Mouse (Mus musculus): Measurements from ENCODE around the gene Armcx3. TPM values are rescaled to one million over a fixed set of nuclear protein-coding genes. Genes with fewer than 3 reads are reported as not detected.
"Not testable (repeated sequence)": the region's sequence is repeated elsewhere in the genome, so short reads cannot be mapped to it uniquely, and the experiment has no call there.

Armcx3 gene
- 84.7 and 89.6 TPM in 2 replicates for polyA plus RNA-seq (2015; fragmentation: Nextera tagmentation; extraction: Ambion mirVana)

- WGBS = 24% methylated on average over 43 of the region's 46 CpGs
- Histone ChIP-seq H3K4me2 (ENCODE audit: low read length) (peak within 1 kb of the TSS; percentile 39), H3K27me3 (replicated peaks; ENCODE audit: control insufficient read depth, insufficient read depth, low read length) (0 out of 2 replicates have a peak, but pooled peaks cover 2% of the 10 kb centered on the region), H3K9ac (replicated peaks; ENCODE audit: low read depth, low read length) (peak within 1 kb of the TSS; percentile 60), H3K4me3 (replicated peaks; ENCODE audit: low read length) (peak within 1 kb of the TSS; percentile 68), H3K36me3 (ENCODE audit: control insufficient read depth, insufficient read depth) (no peaks in the 10 kb centered on the region), H3K9me3 (ENCODE audit: control insufficient read depth, low read length) (no peaks in the 10 kb centered on the region), H3K4me1 (replicated peaks; ENCODE audit: control insufficient read depth, insufficient read depth, low read length) (peaks cover 5% of the 10 kb centered on the region; the same call in 1 of the 2 replicates), H3K27ac (ENCODE audit: low read length) (peak within 1 kb of the TSS; percentile 26)
- peak; percentile 94 for ATAC-seq
Measured at GRCm38 (mm10) chrX:134756434-134757292, at the start of gene Armcx3. Armcx3 (plus strand) TSS chrX:134756595.

- Histone ChIP-seq H3K4me3 (replicated peaks; ENCODE audit: low read length) (no peak overlapping the region), H3K4me2 (ENCODE audit: low read length) (no peak overlapping the region), H3K36me3 (ENCODE audit: control insufficient read depth, insufficient read depth) (no peaks in the 10 kb centered on the region; the same call in 1 of the 2 replicates), H3K27me3 (replicated peaks; ENCODE audit: control insufficient read depth, insufficient read depth, low read length) (no peaks in the 10 kb centered on the region), H3K9ac (replicated peaks; ENCODE audit: low read depth, low read length) (no peak overlapping the region), H3K27ac (ENCODE audit: low read length) (no peak overlapping the region), H3K9me3 (ENCODE audit: control insufficient read depth, low read length) (no peaks in the 10 kb centered on the region), H3K4me1 (replicated peaks; ENCODE audit: control insufficient read depth, insufficient read depth, low read length) (peaks cover 7% of the 10 kb centered on the region; the same call in 1 of the 2 replicates)
- ATAC-seq = no peak
- 40% methylated on average over 3 of the region's 3 CpGs for WGBS
Measured at GRCm38 (mm10) chrX:134716863-134717262, 39.5 kb upstream of the Armcx3 start.

- no peaks in the 10 kb centered on the region for H3K27me3 ChIP-seq (replicated peaks; ENCODE audit: control insufficient read depth, insufficient read depth, low read length)
- peak within 1 kb of the TSS; percentile 59 for H3K4me2 ChIP-seq (ENCODE audit: low read length)
- peak within 1 kb of the TSS; percentile 96 for H3K27ac ChIP-seq (ENCODE audit: low read length)
- peak; percentile 98 for ATAC-seq
- H3K36me3 ChIP-seq (ENCODE audit: control insufficient read depth, insufficient read depth) = no peaks in the 10 kb centered on the region; the same call in 1 of the 2 replicates
- peak within 1 kb of the TSS; percentile 73 for H3K9ac ChIP-seq (replicated peaks; ENCODE audit: low read depth, low read length)
- H3K4me1 ChIP-seq (replicated peaks; ENCODE audit: control insufficient read depth, insufficient read depth, low read length) = peaks cover 7% of the 10 kb centered on the region; the same call in 1 of the 2 replicates
- 17% methylated on average over 16 of the region's 16 CpGs for WGBS
- H3K4me3 ChIP-seq (replicated peaks; ENCODE audit: low read length) = peak within 1 kb of the TSS; percentile 58
- H3K9me3 ChIP-seq (ENCODE audit: control insufficient read depth, low read length) = no peaks in the 10 kb centered on the region
Measured at GRCm38 (mm10) chrX:134717752-134718308, 38.6 kb upstream of the Armcx3 start, which contains the start of gene Armcx1. Armcx1 (plus strand) TSS chrX:134717963.

- peak overlapping the region; percentile 96 for H3K27ac ChIP-seq (ENCODE audit: low read length)
- H3K9me3 ChIP-seq (ENCODE audit: control insufficient read depth, low read length) = no peaks in the 10 kb centered on the region
- ATAC-seq = peak; percentile 82
- H3K4me1 ChIP-seq (replicated peaks; ENCODE audit: control insufficient read depth, insufficient read depth, low read length) = peaks cover 7% of the 10 kb centered on the region; the same call in 1 of the 2 replicates
- peak overlapping the region; percentile 59 for H3K4me2 ChIP-seq (ENCODE audit: low read length)
- H3K4me3 ChIP-seq (replicated peaks; ENCODE audit: low read length) = peak overlapping the region; percentile 58
- 24% methylated on average over 14 of the region's 14 CpGs for WGBS
- H3K36me3 ChIP-seq (ENCODE audit: control insufficient read depth, insufficient read depth) = no peaks in the 10 kb centered on the region; the same call in 1 of the 2 replicates
- peak overlapping the region; percentile 73 for H3K9ac ChIP-seq (replicated peaks; ENCODE audit: low read depth, low read length)
- H3K27me3 ChIP-seq (replicated peaks; ENCODE audit: control insufficient read depth, insufficient read depth, low read length) = no peaks in the 10 kb centered on the region
Measured at GRCm38 (mm10) chrX:134718524-134718923, 37.9 kb upstream of the Armcx3 start.

GRCm38 (mm10) chrX:134723762-134724161 lies 32.6 kb upstream of the Armcx3 start:
- H3K9ac ChIP-seq (replicated peaks; ENCODE audit: low read depth, low read length); ATAC-seq; H3K27ac ChIP-seq (ENCODE audit: low read length); H3K36me3 ChIP-seq (ENCODE audit: control insufficient read depth, insufficient read depth); H3K4me1 ChIP-seq (replicated peaks; ENCODE audit: control insufficient read depth, insufficient read depth, low read length); H3K27me3 ChIP-seq (replicated peaks; ENCODE audit: control insufficient read depth, insufficient read depth, low read length); H3K4me3 ChIP-seq (replicated peaks; ENCODE audit: low read length); H3K9me3 ChIP-seq (ENCODE audit: control insufficient read depth, low read length); H3K4me2 ChIP-seq (ENCODE audit: low read length): not testable (repeated sequence)
- WGBS = 22% methylated on average over 2 of the region's 2 CpGs

- Histone ChIP-seq H3K9me3 (ENCODE audit: control insufficient read depth, low read length) (no peaks in the 10 kb centered on the region), H3K4me1 (replicated peaks; ENCODE audit: control insufficient read depth, insufficient read depth, low read length) (no peaks in the 10 kb centered on the region), H3K9ac (replicated peaks; ENCODE audit: low read depth, low read length) (no peak overlapping the region), H3K4me2 (ENCODE audit: low read length) (no peak overlapping the region), H3K4me3 (replicated peaks; ENCODE audit: low read length) (no peak overlapping the region), H3K27ac (ENCODE audit: low read length) (no peak overlapping the region), H3K36me3 (ENCODE audit: control insufficient read depth, insufficient read depth) (no peaks in the 10 kb centered on the region), H3K27me3 (replicated peaks; ENCODE audit: control insufficient read depth, insufficient read depth, low read length) (no peaks in the 10 kb centered on the region; the same call in 1 of the 2 replicates)
- ATAC-seq = no peak
- 36% methylated on average over 4 of the region's 4 CpGs for WGBS
Measured at GRCm38 (mm10) chrX:134729778-134730177, 26.6 kb upstream of the Armcx3 start.

- Histone ChIP-seq H3K27me3 (replicated peaks; ENCODE audit: control insufficient read depth, insufficient read depth, low read length) (no peaks in the 10 kb centered on the region), H3K4me1 (replicated peaks; ENCODE audit: control insufficient read depth, insufficient read depth, low read length) (no peaks in the 10 kb centered on the region), H3K27ac (ENCODE audit: low read length) (no peak overlapping the region), H3K9me3 (ENCODE audit: control insufficient read depth, low read length) (no peaks in the 10 kb centered on the region), H3K36me3 (ENCODE audit: control insufficient read depth, insufficient read depth) (no peaks in the 10 kb centered on the region), H3K9ac (replicated peaks; ENCODE audit: low read depth, low read length) (no peak overlapping the region), H3K4me2 (ENCODE audit: low read length) (no peak overlapping the region), H3K4me3 (replicated peaks; ENCODE audit: low read length) (no peak overlapping the region)
- ATAC-seq = no peak
- 100% methylated on average over 1 of the region's 1 CpGs for WGBS
Measured at GRCm38 (mm10) chrX:134737796-134738195, 18.6 kb upstream of the Armcx3 start.

GRCm38 (mm10) chrX:134739160-134739559 lies 17.2 kb upstream of the Armcx3 start:
- no peak for ATAC-seq

GRCm38 (mm10) chrX:134741862-134742261 lies 14.5 kb upstream of the Armcx3 start:
- no peak overlapping the region for H3K9ac ChIP-seq (replicated peaks; ENCODE audit: low read depth, low read length)
- no peak overlapping the region for H3K4me3 ChIP-seq (replicated peaks; ENCODE audit: low read length)
- no peak for ATAC-seq
- H3K27me3 ChIP-seq (replicated peaks; ENCODE audit: control insufficient read depth, insufficient read depth, low read length) = no peaks in the 10 kb centered on the region
- H3K27ac ChIP-seq (ENCODE audit: low read length) = no peak overlapping the region
- H3K4me2 ChIP-seq (ENCODE audit: low read length) = no peak overlapping the region
- H3K9me3 ChIP-seq (ENCODE audit: control insufficient read depth, low read length) = no peaks in the 10 kb centered on the region
- H3K36me3 ChIP-seq (ENCODE audit: control insufficient read depth, insufficient read depth) = no peaks in the 10 kb centered on the region
- H3K4me1 ChIP-seq (replicated peaks; ENCODE audit: control insufficient read depth, insufficient read depth, low read length) = no peaks in the 10 kb centered on the region
- WGBS = 83% methylated on average over 5 of the region's 5 CpGs

More at GRCm38 (mm10) chrX:134739160-134739559, 17.2 kb upstream of the Armcx3 start:
- H3K4me2 ChIP-seq (ENCODE audit: low read length) = no peak overlapping the region
- WGBS = 66% methylated on average over 4 of the region's 4 CpGs
- no peaks in the 10 kb centered on the region for H3K36me3 ChIP-seq (ENCODE audit: control insufficient read depth, insufficient read depth)
- no peaks in the 10 kb centered on the region for H3K27me3 ChIP-seq (replicated peaks; ENCODE audit: control insufficient read depth, insufficient read depth, low read length)
- H3K27ac ChIP-seq (ENCODE audit: low read length) = no peak overlapping the region
- H3K9ac ChIP-seq (replicated peaks; ENCODE audit: low read depth, low read length) = no peak overlapping the region
- no peak overlapping the region for H3K4me3 ChIP-seq (replicated peaks; ENCODE audit: low read length)
- H3K9me3 ChIP-seq (ENCODE audit: control insufficient read depth, low read length) = no peaks in the 10 kb centered on the region
- H3K4me1 ChIP-seq (replicated peaks; ENCODE audit: control insufficient read depth, insufficient read depth, low read length) = no peaks in the 10 kb centered on the region
